Mouse (Mus musculus) heart, embryonic 10.5 days (tissue): ENCODE measurements around the gene Sgms2. TPM values are rescaled to one million over a fixed set of nuclear protein-coding genes. Genes with fewer than 3 reads are reported as not detected.

Experiments
- DNase-seq: peaks from one replicate; pipeline ENCODE4 v3.0.0-alpha.2; 2017; ENCODE audit warnings: low spot score
- H3K27ac ChIP-seq: fragments of 300-500 bp; sonication (generic); 2 replicates; pipeline ENCODE4 v1.5.1; 2016; ENCODE audit warnings: mild to moderate bottlenecking
- H3K27me3 ChIP-seq: fragments of 300-500 bp; sonication (generic); 2 replicates; pipeline ENCODE4 v1.6.1; 2016; ENCODE audit warnings: mild to moderate bottlenecking; ENCODE audit not compliant: poor library complexity, insufficient read depth, severe bottlenecking
- H3K36me3 ChIP-seq: fragments of 300-500 bp; sonication (generic); 2 replicates; pipeline ENCODE4 v1.6.1; 2016; ENCODE audit warnings: mild to moderate bottlenecking, moderate library complexity
- H3K4me1 ChIP-seq: fragments of 300-500 bp; sonication (generic); 2 replicates; pipeline ENCODE4 v1.6.1; 2016; ENCODE audit warnings: mild to moderate bottlenecking
- H3K4me3 ChIP-seq: fragments of 300-500 bp; sonication (generic); 2 replicates; pipeline ENCODE4 v1.5.1; 2016; ENCODE audit warnings: mild to moderate bottlenecking, moderate library complexity
- H3K9me3 ChIP-seq: fragments of 300-500 bp; sonication (generic); 2 replicates; pipeline ENCODE4 v1.6.1; 2016; ENCODE audit warnings: mild to moderate bottlenecking, moderate library complexity
- WGBS: fragments of 180-500 bp; shearing (Covaris S2); methylation state at CpG from one replicate; pipeline ENCODE4 v1.1.7; 2016; 5-methylcytosine and 5-hydroxymethylcytosine counted together
- polyA plus RNA-seq: library from polyadenylated mRNA; unstranded; fragments of >200 nt; fragmentation: Nextera tagmentation; extraction: Ambion mirVana; gene quantifications from 2 replicates; pipeline ENCODE4 v1.2.1, GENCODE M21; 2016

The Sgms2 gene
- polyA plus RNA-seq, 1 experiment from 2014 or later, result 1.9 TPM

DNA sequence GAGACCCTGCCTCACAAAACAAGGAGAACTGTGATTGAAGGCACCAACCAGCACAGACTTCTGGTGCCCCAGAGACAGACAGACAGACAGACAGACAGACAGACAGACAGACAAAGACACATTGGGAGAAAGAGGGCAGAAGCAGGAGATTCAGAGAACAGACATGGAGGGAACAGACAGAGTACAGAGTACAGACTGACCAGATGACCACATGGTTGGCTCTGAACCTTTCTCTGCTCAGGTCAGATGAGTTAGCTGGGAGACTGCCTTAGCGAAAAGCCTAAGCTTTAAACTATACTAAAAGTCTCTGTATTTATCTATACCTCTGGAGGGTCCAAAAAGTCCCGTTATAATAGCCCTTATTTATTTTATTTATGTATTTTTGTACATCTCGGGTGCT is 11.8 kb downstream of the Sgms2 start:
- H3K4me3 ChIP-seq, result no peak overlapping the region
- 78% methylated on average over 3 of the region's 3 CpGs for WGBS
- H3K36me3 ChIP-seq, result no peaks in the 10 kb centered on the region
- H3K27me3 ChIP-seq, result no peaks in the 10 kb centered on the region
- DNase-seq, result no peak
- no peaks in the 10 kb centered on the region for H3K9me3 ChIP-seq
- H3K27ac ChIP-seq, result no peak overlapping the region
- no peaks in the 10 kb centered on the region for H3K4me1 ChIP-seq

DNA sequence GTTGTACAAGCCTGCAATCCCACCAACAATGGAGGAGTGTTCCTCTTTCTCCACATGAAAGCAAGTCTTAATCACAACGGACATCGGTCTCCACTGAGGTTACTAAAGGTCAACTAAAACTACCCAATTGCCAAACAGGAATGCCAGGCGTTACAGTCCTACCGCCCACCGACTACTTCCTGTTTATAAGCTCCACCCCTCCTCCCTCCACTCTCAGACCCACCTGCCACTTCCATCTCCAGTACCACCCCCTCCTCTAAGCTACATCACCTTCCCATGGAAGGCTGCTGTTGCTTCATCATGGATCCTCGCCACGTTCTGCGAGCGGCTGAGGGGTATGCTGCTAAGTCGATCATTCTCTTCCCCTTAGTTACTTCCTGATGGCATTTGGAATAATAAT is 15.2 kb downstream of the Sgms2 start:
- Histone ChIP-seq H3K27me3 (no peaks in the 10 kb centered on the region), H3K36me3 (no peaks in the 10 kb centered on the region), H3K9me3 (no peaks in the 10 kb centered on the region), H3K27ac (no peak overlapping the region), H3K4me1 (no peaks in the 10 kb centered on the region), H3K4me3 (no peak overlapping the region)
- DNase-seq, result no peak
- WGBS, result 93% methylated on average over 10 of the region's 10 CpGs

DNA sequence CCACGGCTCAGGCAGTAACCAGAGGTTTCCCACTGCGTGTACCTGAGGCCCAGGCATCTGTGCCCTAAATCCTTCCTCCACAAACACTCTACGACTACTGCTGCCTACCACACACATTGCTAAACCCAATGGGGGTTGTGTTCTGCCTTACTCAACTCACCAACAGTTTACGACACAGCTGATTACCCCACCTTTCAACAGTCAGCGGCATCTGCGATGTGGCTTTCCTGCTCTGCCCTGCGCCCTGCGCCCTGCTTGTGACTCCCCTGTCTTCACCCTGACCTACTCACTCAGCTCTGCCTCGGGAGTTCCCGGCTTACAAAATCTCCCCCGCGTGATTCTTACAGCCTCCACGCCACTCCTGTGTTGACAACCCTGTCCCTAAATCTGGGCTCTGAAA is 16.7 kb downstream of the Sgms2 start:
- Histone ChIP-seq H3K36me3 (no peaks in the 10 kb centered on the region), H3K27me3 (no peaks in the 10 kb centered on the region), H3K4me3 (no peak overlapping the region), H3K9me3 (no peaks in the 10 kb centered on the region), H3K4me1 (no peaks in the 10 kb centered on the region), H3K27ac (no peak overlapping the region)
- 65% methylated on average over 13 of the region's 13 CpGs for WGBS
- DNase-seq, result no peak

DNA sequence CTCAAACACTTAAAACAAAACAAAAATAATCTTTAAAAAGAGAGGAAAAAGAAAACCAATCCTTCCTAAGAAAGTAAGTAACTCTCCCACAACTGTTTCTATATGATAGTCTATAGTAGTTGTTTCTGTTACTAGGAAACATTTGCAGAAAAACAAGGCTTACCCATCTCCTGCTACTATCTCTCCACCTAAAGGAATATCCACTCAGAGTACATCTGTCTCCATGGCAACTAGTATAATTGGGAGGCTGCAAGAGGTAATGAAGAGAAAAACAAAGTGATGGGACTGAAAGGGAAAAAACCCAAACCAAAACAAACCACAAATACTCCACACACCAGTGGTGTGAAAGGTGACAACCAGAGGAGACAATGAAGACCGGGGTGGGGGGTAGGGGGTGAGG is 17.7 kb downstream of the Sgms2 start:
- Histone ChIP-seq H3K9me3 (no peaks in the 10 kb centered on the region), H3K4me1 (no peaks in the 10 kb centered on the region), H3K27me3 (no peaks in the 10 kb centered on the region), H3K27ac (no peak overlapping the region), H3K36me3 (no peaks in the 10 kb centered on the region), H3K4me3 (no peak overlapping the region)
- no peak for DNase-seq
- 44% methylated on average over 1 of the region's 1 CpGs for WGBS

DNA sequence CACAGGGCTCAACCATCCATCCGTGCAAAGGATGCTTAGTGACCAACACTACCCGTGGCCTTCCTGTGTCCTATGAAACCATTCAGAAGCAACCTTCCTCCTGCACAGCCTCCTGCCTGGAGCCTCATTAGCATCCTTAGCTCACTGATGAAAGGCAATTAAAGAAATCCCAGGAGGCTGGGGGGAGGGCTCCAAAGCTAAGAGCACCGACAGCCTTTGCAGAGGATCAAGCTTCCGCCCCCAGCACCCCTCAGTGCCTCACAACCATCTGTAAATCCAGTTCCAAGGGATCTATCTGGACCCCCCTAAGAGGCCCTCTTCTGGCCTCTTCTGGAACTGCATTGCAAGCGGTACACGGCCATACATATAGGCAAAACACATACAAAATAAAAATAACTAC is 19.4 kb downstream of the Sgms2 start:
- no peak overlapping the region for H3K4me3 ChIP-seq
- no peak overlapping the region for H3K27ac ChIP-seq
- H3K27me3 ChIP-seq, result no peaks in the 10 kb centered on the region
- WGBS, result 57% methylated on average over 6 of the region's 6 CpGs
- no peaks in the 10 kb centered on the region for H3K36me3 ChIP-seq
- no peaks in the 10 kb centered on the region for H3K4me1 ChIP-seq
- no peaks in the 10 kb centered on the region for H3K9me3 ChIP-seq
- DNase-seq, result no peak

GRCm38 (mm10) chr3:131471435-131471834 is 19.8 kb downstream of the Sgms2 start:
- Histone ChIP-seq H3K4me1 (no peaks in the 10 kb centered on the region), H3K4me3 (no peak overlapping the region), H3K9me3 (no peaks in the 10 kb centered on the region), H3K27me3 (no peaks in the 10 kb centered on the region), H3K36me3 (no peaks in the 10 kb centered on the region), H3K27ac (no peak overlapping the region)
- WGBS, result 78% methylated on average over 11 of the region's 11 CpGs
- DNase-seq, result no peak

- DNase-seq, result no peak
- Histone ChIP-seq H3K27ac (no peak overlapping the region), H3K4me1 (no peaks in the 10 kb centered on the region), H3K4me3 (no peak overlapping the region), H3K27me3 (no peaks in the 10 kb centered on the region), H3K9me3 (no peaks in the 10 kb centered on the region), H3K36me3 (no peaks in the 10 kb centered on the region)
- whole genome bisulfite sequencing, result 59% methylated on average over 9 of the region's 9 CpGs
Measured at GRCm38 (mm10) chr3:131470837-131471236, 20.4 kb downstream of the Sgms2 start.

DNA sequence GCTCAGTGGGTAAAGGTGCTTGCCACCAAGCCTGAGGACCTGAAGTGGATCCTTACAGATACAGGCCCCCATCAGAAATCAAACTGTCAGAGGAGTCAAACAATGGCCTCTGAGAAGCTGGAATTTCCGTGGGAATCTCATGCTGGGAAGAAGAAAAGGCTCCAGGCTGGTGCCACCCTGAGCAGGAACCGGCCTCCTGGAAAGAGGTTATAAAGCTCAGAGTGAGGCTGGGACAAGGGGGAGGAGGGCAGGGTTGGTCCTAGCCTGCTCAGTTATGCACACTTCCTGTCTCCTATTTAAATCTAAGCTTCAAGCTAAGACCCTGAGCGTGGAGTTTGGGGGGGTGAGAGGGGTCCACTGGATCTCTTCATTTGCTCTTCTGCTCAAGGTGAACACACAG is 21.6 kb downstream of the Sgms2 start:
- no peak overlapping the region for H3K4me3 ChIP-seq
- no peak overlapping the region for H3K27ac ChIP-seq
- no peaks in the 10 kb centered on the region for H3K36me3 ChIP-seq
- H3K27me3 ChIP-seq, result no peaks in the 10 kb centered on the region
- no peaks in the 10 kb centered on the region for H3K4me1 ChIP-seq
- 32% methylated on average over 3 of the region's 3 CpGs for WGBS
- no peak for DNase-seq
- H3K9me3 ChIP-seq, result no peaks in the 10 kb centered on the region

DNA sequence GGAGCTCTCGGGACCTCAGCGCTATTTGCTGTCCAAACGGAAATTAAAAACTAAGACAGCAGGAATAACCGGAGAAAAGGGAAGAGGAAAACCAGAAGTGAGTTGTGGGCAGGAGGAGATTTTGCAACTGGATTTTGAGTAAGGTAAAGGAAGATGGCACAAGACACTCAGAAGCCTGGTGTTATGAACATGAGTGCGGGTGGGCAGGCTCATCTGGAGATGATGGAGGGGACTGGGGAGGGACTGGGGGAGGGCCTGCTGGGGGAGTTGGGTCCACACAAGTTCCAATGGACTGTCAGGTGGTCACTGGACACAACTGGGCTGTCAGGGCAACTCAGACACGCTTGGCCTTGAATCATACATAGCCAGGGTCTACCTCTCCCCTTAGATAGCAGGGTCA is 24.8 kb downstream of the Sgms2 start:
- Histone ChIP-seq H3K4me1 (no peaks in the 10 kb centered on the region), H3K9me3 (no peaks in the 10 kb centered on the region), H3K27ac (no peak overlapping the region), H3K4me3 (no peak overlapping the region), H3K36me3 (no peaks in the 10 kb centered on the region), H3K27me3 (no peaks in the 10 kb centered on the region)
- 82% methylated on average over 6 of the region's 6 CpGs for WGBS
- no peak for DNase-seq

DNA sequence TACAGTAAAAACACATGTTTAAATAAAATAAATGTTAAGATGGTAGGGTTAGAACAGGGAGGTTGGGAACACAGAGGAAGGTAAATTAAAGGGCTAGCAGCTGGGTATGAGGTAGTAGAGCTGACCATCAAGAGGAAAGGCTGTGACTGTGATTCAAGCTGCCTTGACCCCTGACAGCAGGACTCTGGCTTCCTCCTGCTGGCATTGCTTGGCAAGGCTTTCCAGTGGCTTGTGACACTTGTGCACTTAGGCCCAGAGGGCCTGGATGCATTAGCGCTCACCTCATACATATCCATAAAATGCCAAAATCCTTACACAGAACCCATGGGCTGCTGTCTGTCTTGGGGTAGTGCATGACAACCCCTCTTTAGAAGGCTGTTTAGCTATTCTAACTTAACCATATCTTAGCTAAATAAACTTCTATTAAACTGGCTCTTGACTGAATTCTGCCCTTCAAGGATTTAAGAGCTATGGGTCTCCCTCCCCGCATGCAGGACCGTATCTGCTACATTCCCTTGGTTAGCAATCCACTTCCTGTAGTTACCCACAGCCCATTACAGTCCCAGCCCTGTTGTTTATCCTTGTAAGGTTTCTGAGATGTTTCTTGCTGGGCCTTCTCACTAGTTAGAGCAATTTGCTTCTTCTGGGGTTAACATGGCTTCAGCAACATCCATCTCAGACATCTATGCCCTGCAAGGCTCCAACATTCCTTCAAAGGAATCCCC is 25.5 kb downstream of the Sgms2 start:
- H3K27me3 ChIP-seq, result no peaks in the 10 kb centered on the region
- H3K27ac ChIP-seq, result no peak overlapping the region
- H3K4me3 ChIP-seq, result no peak overlapping the region
- no peak for DNase-seq
- H3K36me3 ChIP-seq, result no peaks in the 10 kb centered on the region
- WGBS, result 82% methylated on average over 3 of the region's 3 CpGs
- no peaks in the 10 kb centered on the region for H3K4me1 ChIP-seq
- no peaks in the 10 kb centered on the region for H3K9me3 ChIP-seq

- Histone ChIP-seq H3K4me3 (no peak overlapping the region), H3K9me3 (no peaks in the 10 kb centered on the region), H3K36me3 (no peaks in the 10 kb centered on the region), H3K27me3 (no peaks in the 10 kb centered on the region), H3K4me1 (no peaks in the 10 kb centered on the region), H3K27ac (no peak overlapping the region)
- no peak for DNase-seq
- 72% methylated on average over 7 of the region's 7 CpGs for WGBS
Measured at GRCm38 (mm10) chr3:131372996-131373395, 118.2 kb downstream of the Sgms2 start.

DNA sequence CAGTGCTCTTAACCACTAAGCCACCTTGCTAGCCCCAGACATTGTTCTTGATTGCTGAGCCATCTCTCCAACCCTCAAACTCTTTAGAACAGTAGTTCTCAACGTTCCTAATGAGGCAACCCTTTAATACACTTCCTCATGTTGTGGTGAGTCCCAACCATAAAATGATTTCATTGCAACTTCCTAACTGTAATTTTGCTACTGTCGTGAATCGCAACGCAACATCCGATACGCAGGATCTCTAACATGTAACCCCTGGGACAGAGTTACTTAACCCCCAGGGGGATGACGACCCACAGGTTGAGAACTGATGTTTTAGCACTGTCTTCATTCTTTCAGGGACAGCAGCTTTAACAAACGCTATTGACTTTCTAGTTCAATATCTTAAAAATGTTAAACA is 122.5 kb downstream of the Sgms2 start:
- no peak for DNase-seq
- Histone ChIP-seq H3K4me3 (no peak overlapping the region), H3K4me1 (peaks cover 11% of the 10 kb centered on the region), H3K27me3 (no peaks in the 10 kb centered on the region), H3K9me3 (no peaks in the 10 kb centered on the region), H3K27ac (no peak overlapping the region), H3K36me3 (no peaks in the 10 kb centered on the region)
- WGBS, result 91% methylated on average over 8 of the region's 8 CpGs

DNA sequence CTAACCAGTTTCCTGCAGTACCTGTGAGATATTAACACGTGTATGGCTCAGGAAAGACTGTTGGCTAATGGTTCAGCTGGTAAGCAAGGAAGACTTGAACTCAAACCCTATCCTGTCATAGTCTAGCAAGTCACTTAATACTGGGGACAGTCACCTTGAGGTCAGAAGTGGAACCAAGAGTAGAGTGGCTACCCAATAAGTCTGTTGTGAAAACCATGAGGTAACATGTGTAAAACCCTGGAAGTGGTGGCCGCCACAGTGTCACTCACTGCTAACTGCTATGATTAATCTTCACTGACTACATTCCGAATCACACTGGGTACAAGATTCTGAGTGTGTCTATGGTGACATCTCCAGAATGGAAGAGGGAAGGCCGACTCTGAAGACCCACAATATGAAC is 123.8 kb downstream of the Sgms2 start:
- Histone ChIP-seq H3K4me3 (no peak overlapping the region), H3K36me3 (no peaks in the 10 kb centered on the region)
- WGBS, result 77% methylated on average over 4 of the region's 4 CpGs

More for the DNA sequence above, 123.8 kb downstream of the Sgms2 start:
- H3K4me1 ChIP-seq, result peaks cover 14% of the 10 kb centered on the region
- H3K27ac ChIP-seq, result no peak overlapping the region
- no peak for DNase-seq
- no peaks in the 10 kb centered on the region for H3K9me3 ChIP-seq
- no peaks in the 10 kb centered on the region for H3K27me3 ChIP-seq
